Mouse (Mus musculus): Measurements from ENCODE around the gene Garnl3. TPM values are rescaled to one million over a fixed set of nuclear protein-coding genes. Genes with fewer than 3 reads are reported as not detected.
A peak's percentile ranks its signal among the peaks of the same experiment; 100 is the strongest.

The Garnl3 gene
- 8.2 and 8.3 TPM in 2 replicates for polyA plus RNA-seq (2015; fragmentation: Nextera tagmentation; extraction: Ambion mirVana)

- peak within 1 kb of the TSS; percentile 51 for H3K9ac ChIP-seq (ENCODE audit: low read length)
- 1% methylated on average over 22 of the region's 22 CpGs for WGBS
These were observed at the start of gene Garnl3 for GRCm38 (mm10) chr2:33131500-33132092. TSS of gene Garnl3 (minus strand) at chr2:33131654.

GRCm38 (mm10) chr2:33179930-33180630, 48.6 kb upstream of the Garnl3 start:
- ATAC-seq (replicated peaks; ENCODE audit: extremely low read depth, insufficient read depth, low FRiP score), result no peak
- Histone ChIP-seq H3K4me3 (ENCODE audit: low read length) (no peak overlapping the region), H3K4me2 (ENCODE audit: low read depth, low read length) (no peak overlapping the region), H3K36me3 (ENCODE audit: control insufficient read depth, insufficient read depth) (no peaks in the 10 kb centered on the region), H3K9me3 (replicated peaks; ENCODE audit: control insufficient read depth, low read length) (no peaks in the 10 kb centered on the region), H3K4me1 (ENCODE audit: control insufficient read depth, insufficient read depth, low read length) (peaks cover 32% of the 10 kb centered on the region), H3K9ac (ENCODE audit: low read length) (no peak overlapping the region), H3K27me3 (ENCODE audit: control insufficient read depth, insufficient read depth, low read length) (no peaks in the 10 kb centered on the region), H3K27ac (ENCODE audit: low read length) (0 out of 2 replicates have a peak overlapping the region, but pooled peaks have one; percentile 0)
- 64% methylated on average over 16 of the region's 16 CpGs for WGBS

More at GRCm38 (mm10) chr2:33131500-33132092, at the start of gene Garnl3:
- peak within 1 kb of the TSS; percentile 95 for H3K4me2 ChIP-seq (ENCODE audit: low read depth, low read length)
- 0 out of 2 replicates have a peak, but pooled peaks cover 4% of the 10 kb centered on the region for H3K27me3 ChIP-seq (ENCODE audit: control insufficient read depth, insufficient read depth, low read length)
- peak within 1 kb of the TSS; percentile 76 for H3K27ac ChIP-seq (ENCODE audit: low read length)
- H3K4me1 ChIP-seq (ENCODE audit: control insufficient read depth, insufficient read depth, low read length), result peaks cover 13% of the 10 kb centered on the region
- ATAC-seq (replicated peaks; ENCODE audit: extremely low read depth, insufficient read depth, low FRiP score), result peak; percentile 3
- no peaks in the 10 kb centered on the region for H3K36me3 ChIP-seq (ENCODE audit: control insufficient read depth, insufficient read depth)
- no peaks in the 10 kb centered on the region for H3K9me3 ChIP-seq (replicated peaks; ENCODE audit: control insufficient read depth, low read length)
- H3K4me3 ChIP-seq (ENCODE audit: low read length), result peak within 1 kb of the TSS; percentile 73

GRCm38 (mm10) chr2:33179171-33179929, 47.9 kb upstream of the Garnl3 start:
- Histone ChIP-seq H3K4me1 (ENCODE audit: control insufficient read depth, insufficient read depth, low read length) (peaks cover 27% of the 10 kb centered on the region), H3K9me3 (replicated peaks; ENCODE audit: control insufficient read depth, low read length) (no peaks in the 10 kb centered on the region), H3K9ac (ENCODE audit: low read length) (no peak overlapping the region; the same call in 1 of the 2 replicates), H3K4me2 (ENCODE audit: low read depth, low read length) (no peak overlapping the region), H3K27me3 (ENCODE audit: control insufficient read depth, insufficient read depth, low read length) (no peaks in the 10 kb centered on the region), H3K36me3 (ENCODE audit: control insufficient read depth, insufficient read depth) (no peaks in the 10 kb centered on the region), H3K4me3 (ENCODE audit: low read length) (no peak overlapping the region), H3K27ac (ENCODE audit: low read length) (0 out of 2 replicates have a peak overlapping the region, but pooled peaks have one; percentile 0)
- 79% methylated on average over 14 of the region's 14 CpGs for WGBS
- no peak for ATAC-seq (replicated peaks; ENCODE audit: extremely low read depth, insufficient read depth, low FRiP score)

- Histone ChIP-seq H3K36me3 (ENCODE audit: control insufficient read depth, insufficient read depth) (no peaks in the 10 kb centered on the region), H3K27ac (ENCODE audit: low read length) (peak overlapping the region; percentile 92), H3K9me3 (replicated peaks; ENCODE audit: control insufficient read depth, low read length) (no peaks in the 10 kb centered on the region), H3K4me1 (ENCODE audit: control insufficient read depth, insufficient read depth, low read length) (peaks cover 29% of the 10 kb centered on the region), H3K27me3 (ENCODE audit: control insufficient read depth, insufficient read depth, low read length) (no peaks in the 10 kb centered on the region), H3K4me3 (ENCODE audit: low read length) (no peak overlapping the region), H3K4me2 (ENCODE audit: low read depth, low read length) (peak overlapping the region; percentile 32), H3K9ac (ENCODE audit: low read length) (peak overlapping the region; percentile 63)
- WGBS, result 56% methylated on average over 11 of the region's 11 CpGs
- no peak; the same call in 1 of the 2 replicates for ATAC-seq (replicated peaks; ENCODE audit: extremely low read depth, insufficient read depth, low FRiP score)
These were observed 46.9 kb upstream of the Garnl3 start for GRCm38 (mm10) chr2:33178243-33178932.

GRCm38 (mm10) chr2:33177443-33178242, 46.2 kb upstream of the Garnl3 start:
- Histone ChIP-seq H3K9ac (ENCODE audit: low read length) (peak overlapping the region; percentile 63), H3K27me3 (ENCODE audit: control insufficient read depth, insufficient read depth, low read length) (no peaks in the 10 kb centered on the region), H3K4me2 (ENCODE audit: low read depth, low read length) (peak overlapping the region; percentile 32; the same call in 1 of the 2 replicates), H3K27ac (ENCODE audit: low read length) (peak overlapping the region; percentile 92), H3K9me3 (replicated peaks; ENCODE audit: control insufficient read depth, low read length) (no peaks in the 10 kb centered on the region), H3K4me1 (ENCODE audit: control insufficient read depth, insufficient read depth, low read length) (peaks cover 29% of the 10 kb centered on the region), H3K4me3 (ENCODE audit: low read length) (no peak overlapping the region), H3K36me3 (ENCODE audit: control insufficient read depth, insufficient read depth) (no peaks in the 10 kb centered on the region)
- 49% methylated on average over 12 of the region's 12 CpGs for WGBS
- peak; percentile 77 for ATAC-seq (replicated peaks; ENCODE audit: extremely low read depth, insufficient read depth, low FRiP score)

GRCm38 (mm10) chr2:33176921-33177320, 45.5 kb upstream of the Garnl3 start:
- Histone ChIP-seq H3K27ac (ENCODE audit: low read length) (peak overlapping the region; percentile 92), H3K9me3 (replicated peaks; ENCODE audit: control insufficient read depth, low read length) (no peaks in the 10 kb centered on the region), H3K4me2 (ENCODE audit: low read depth, low read length) (no peak overlapping the region), H3K4me1 (ENCODE audit: control insufficient read depth, insufficient read depth, low read length) (peaks cover 29% of the 10 kb centered on the region), H3K9ac (ENCODE audit: low read length) (peak overlapping the region; percentile 39; the same call in 1 of the 2 replicates), H3K36me3 (ENCODE audit: control insufficient read depth, insufficient read depth) (no peaks in the 10 kb centered on the region), H3K4me3 (ENCODE audit: low read length) (no peak overlapping the region), H3K27me3 (ENCODE audit: control insufficient read depth, insufficient read depth, low read length) (no peaks in the 10 kb centered on the region)
- WGBS, result 55% methylated on average over 2 of the region's 2 CpGs
- ATAC-seq (replicated peaks; ENCODE audit: extremely low read depth, insufficient read depth, low FRiP score), result no peak

GRCm38 (mm10) chr2:33176516-33176915, 45.1 kb upstream of the Garnl3 start:
- Histone ChIP-seq H3K9me3 (replicated peaks; ENCODE audit: control insufficient read depth, low read length) (no peaks in the 10 kb centered on the region), H3K4me3 (ENCODE audit: low read length) (no peak overlapping the region), H3K27ac (ENCODE audit: low read length) (peak overlapping the region; percentile 92; the same call in 1 of the 2 replicates), H3K9ac (ENCODE audit: low read length) (no peak overlapping the region), H3K4me2 (ENCODE audit: low read depth, low read length) (no peak overlapping the region), H3K4me1 (ENCODE audit: control insufficient read depth, insufficient read depth, low read length) (peaks cover 29% of the 10 kb centered on the region), H3K27me3 (ENCODE audit: control insufficient read depth, insufficient read depth, low read length) (no peaks in the 10 kb centered on the region), H3K36me3 (ENCODE audit: control insufficient read depth, insufficient read depth) (no peaks in the 10 kb centered on the region)
- no peak for ATAC-seq (replicated peaks; ENCODE audit: extremely low read depth, insufficient read depth, low FRiP score)
- 40% methylated on average over 7 of the region's 7 CpGs for WGBS

GRCm38 (mm10) chr2:33173686-33174085, 42.2 kb upstream of the Garnl3 start:
- Histone ChIP-seq H3K27me3 (ENCODE audit: control insufficient read depth, insufficient read depth, low read length) (no peaks in the 10 kb centered on the region), H3K4me3 (ENCODE audit: low read length) (no peak overlapping the region), H3K9me3 (replicated peaks; ENCODE audit: control insufficient read depth, low read length) (no peaks in the 10 kb centered on the region), H3K27ac (ENCODE audit: low read length) (no peak overlapping the region), H3K9ac (ENCODE audit: low read length) (no peak overlapping the region), H3K4me1 (ENCODE audit: control insufficient read depth, insufficient read depth, low read length) (peaks cover 22% of the 10 kb centered on the region), H3K36me3 (ENCODE audit: control insufficient read depth, insufficient read depth) (no peaks in the 10 kb centered on the region), H3K4me2 (ENCODE audit: low read depth, low read length) (no peak overlapping the region)
- ATAC-seq (replicated peaks; ENCODE audit: extremely low read depth, insufficient read depth, low FRiP score), result no peak
- 73% methylated on average over 7 of the region's 7 CpGs for WGBS
